Mouse (Mus musculus): ENCODE measurements around the gene Ifnlr1.

Ifnlr1 gene

DNA sequence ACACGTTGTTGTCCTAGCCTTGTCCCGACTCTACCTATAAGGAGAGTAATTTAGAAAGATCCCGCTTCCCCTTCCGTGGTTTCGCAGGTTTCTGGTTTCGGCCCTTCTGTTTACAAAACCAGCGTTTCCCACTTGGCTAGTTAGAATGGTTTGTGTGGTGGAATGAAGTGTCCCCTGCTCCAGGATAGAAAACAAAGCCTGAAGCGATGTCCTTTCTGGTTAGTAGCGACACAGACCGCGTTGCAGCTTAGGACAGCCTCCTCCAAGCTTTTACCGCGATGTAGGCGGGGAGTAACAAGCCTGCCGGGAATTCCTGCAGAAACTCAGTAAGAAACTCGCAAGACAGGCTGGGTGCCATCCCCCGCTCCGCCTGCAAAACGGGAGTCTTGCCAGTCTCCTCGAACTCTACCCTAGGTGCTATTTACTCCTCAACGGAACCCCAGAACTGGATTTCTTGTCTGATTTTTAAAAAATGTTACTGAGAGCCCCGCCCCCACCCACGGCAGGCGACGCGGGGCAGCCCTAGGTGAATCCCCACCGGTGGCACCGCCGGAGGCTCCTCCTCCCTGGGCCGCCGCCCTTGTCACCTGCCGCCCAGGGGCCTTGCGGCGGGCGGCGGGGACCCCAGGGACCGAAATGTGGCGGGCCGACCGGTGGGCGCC, at the start of gene Ifnlr1:
Gene Ifnlr1 (plus strand): TSS at position 382 of the 662 bp plus-strand sequence.
- DNase-seq (ENCODE audit: extremely low read depth, low read depth): no peak

DNA sequence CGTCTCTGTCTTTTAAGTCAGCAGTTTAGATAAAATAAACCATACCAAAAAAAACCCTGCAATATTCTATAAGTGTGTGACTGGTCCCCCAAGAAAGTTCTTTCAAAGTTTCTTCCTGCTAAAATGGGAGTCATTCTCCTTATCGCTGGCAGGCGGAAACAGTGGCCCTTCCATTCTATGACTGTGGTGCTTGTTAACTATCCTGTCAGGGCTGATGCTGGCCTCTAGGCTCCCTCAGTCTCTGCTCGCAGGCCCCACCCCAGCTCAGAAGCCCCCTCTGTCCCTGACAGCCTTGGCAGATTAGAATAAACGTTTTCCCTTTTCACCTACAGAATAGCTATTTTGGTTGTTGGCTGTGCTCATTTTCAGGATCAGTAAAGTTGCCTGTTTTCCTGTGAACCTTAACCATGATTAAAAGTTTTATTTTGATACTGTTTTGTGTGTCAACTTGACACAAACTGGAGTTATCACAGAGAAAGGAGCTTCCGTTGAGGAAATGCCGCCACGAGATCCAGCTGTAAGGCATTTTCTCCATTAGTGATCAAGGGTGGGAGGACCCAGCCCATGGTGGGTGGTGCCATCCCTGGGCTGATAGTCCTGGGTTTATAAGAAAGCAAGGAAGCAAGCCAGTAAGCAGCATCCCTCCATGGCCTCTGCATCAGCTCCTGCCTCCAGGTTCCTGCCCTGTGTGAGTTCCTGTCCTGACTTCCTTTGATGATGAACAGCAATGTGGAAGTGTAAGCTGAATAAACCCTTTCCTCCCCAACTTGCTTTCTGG, 44.6 kb upstream of the Ifnlr1 start:
- peak; percentile 84 for DNase-seq (ENCODE audit: extremely low read depth, low read depth)

GRCm38 (mm10) chr4:135645022-135645637, 41.0 kb upstream of the Ifnlr1 start:
- DNase-seq (ENCODE audit: extremely low read depth, low read depth): no peak

- DNase-seq (ENCODE audit: extremely low read depth, low read depth): no peak
Observed at GRCm38 (mm10) chr4:135652966-135653607, 33.0 kb upstream of the Ifnlr1 start.

DNA sequence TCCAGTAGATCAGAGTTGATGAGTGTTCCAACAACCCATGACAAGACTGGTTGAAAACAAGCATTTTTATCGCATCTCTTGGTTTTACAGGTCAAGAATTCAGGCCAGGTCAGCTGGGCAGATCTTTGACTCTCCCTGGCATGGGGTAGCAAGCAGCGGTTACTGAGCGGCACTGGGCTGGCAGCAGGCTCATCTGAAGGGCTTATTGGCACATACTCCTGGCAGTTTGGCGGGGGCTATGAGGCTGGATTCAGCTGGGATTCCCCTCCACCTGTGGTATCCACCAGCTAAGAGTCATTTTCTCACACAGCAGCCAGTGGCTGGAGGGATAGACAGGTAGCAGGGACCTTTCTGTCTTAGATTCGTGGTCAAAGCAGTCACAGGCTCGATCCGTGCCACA, 32.1 kb upstream of the Ifnlr1 start:
- no peak for DNase-seq (ENCODE audit: extremely low read depth, low read depth)

- no peak for DNase-seq (ENCODE audit: extremely low read depth, low read depth)
Observed at GRCm38 (mm10) chr4:135655499-135655898, 30.6 kb upstream of the Ifnlr1 start.

DNA sequence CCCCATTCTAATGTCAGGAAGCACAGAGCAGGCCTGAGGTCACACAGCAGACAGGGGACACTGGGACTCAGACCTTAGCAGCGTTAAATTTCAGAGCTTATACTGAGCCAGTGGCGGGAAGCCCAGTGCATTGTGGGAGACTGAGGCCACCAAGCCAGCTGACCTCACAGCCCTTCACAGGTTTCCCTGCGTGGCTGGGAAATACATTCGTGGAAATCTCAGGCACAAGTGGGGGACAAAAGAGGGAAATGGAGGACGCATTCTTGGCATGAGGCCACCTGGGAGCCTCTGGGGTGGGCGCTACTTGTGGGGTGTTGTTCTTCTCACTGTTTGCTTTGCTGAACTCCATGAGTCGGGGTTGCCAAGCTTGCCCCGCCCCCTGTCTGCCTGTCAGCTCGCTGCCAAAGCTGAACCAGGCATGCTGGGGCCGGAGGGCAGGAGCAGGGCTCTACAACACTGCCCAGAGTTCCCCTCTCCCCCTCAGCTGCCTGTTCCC, 29.9 kb upstream of the Ifnlr1 start:
- DNase-seq (ENCODE audit: extremely low read depth, low read depth): no peak

DNA sequence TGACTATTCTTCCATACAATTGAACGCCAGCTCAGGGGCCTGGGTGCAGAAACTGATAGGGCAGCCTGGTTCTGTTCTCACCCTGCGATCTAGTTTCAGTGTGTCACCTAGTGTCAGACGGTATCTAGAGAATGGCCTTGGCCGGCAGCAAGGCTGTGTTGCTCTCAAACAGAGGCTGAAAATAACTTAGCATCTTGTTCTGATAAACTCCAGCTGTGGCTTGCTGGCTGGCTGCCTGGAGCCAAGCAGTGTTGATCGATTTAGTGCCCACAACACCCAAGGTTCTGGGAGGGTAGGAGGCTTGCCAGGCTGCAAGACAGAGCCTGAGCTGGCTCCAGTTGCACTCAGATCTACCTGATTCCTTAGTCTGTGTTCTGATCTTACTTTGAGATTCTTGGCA, 27.6 kb upstream of the Ifnlr1 start:
- DNase-seq (ENCODE audit: extremely low read depth, low read depth): no peak

- no peak for DNase-seq (ENCODE audit: extremely low read depth, low read depth)
Observed at GRCm38 (mm10) chr4:135658899-135659298, 27.2 kb upstream of the Ifnlr1 start.

GRCm38 (mm10) chr4:135661082-135661809, 24.8 kb upstream of the Ifnlr1 start:
- DNase-seq (ENCODE audit: extremely low read depth, low read depth): peak; percentile 30

GRCm38 (mm10) chr4:135661994-135662393, 24.1 kb upstream of the Ifnlr1 start:
- DNase-seq (ENCODE audit: extremely low read depth, low read depth): no peak

GRCm38 (mm10) chr4:135664656-135665055, 21.4 kb upstream of the Ifnlr1 start:
- no peak for DNase-seq (ENCODE audit: extremely low read depth, low read depth)

GRCm38 (mm10) chr4:135666192-135666975, 19.7 kb upstream of the Ifnlr1 start:
- DNase-seq (ENCODE audit: extremely low read depth, low read depth): peak; percentile 49

DNA sequence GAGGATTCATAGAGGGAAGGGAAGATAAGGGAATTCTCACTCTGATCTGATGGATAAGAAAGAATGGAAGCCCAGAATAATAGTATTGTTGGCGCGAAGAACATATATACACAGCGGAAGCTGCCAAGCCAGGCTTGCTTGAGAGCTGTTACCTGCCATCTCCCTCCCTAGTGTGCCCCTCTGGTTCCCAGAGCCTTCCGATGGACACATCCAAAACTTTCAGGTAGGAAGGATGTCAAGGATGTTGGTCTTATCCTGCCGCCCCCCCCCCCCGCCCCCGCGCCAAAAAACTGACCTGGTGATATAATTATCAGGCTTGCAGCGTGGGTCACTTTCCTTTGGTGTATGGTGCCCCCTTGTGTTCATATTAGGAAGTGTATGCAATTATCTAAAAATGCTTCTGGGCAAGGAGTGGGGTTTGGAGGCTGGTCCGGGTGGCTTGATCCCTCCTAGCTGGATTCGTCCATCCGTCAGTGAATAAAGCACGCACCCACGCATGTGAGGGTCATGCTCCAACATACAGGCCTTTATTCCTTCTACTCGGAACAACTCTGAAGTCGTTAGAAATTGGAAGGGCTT, 18.7 kb upstream of the Ifnlr1 start:
- peak; percentile 35 for DNase-seq (ENCODE audit: extremely low read depth, low read depth)

DNA sequence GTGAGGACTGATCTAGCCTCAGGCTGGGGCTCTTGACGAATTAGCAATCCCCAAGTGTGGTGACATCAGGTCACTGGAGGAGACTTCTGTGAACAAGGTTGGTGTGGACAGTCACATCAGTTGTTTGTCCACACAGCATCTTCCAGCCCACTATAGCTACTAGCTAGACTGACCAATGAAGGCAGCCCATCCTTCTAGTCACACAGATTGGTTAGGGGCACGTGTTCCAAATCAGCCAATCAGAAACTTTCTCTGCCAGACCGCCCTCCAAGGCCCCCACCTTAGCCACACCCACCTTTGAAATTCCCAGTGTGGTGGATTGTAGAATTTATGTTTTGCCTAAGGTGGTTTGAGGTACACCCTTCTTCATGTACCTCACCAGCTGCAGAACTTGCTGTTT, 12.6 kb upstream of the Ifnlr1 start:
- no peak for DNase-seq (ENCODE audit: extremely low read depth, low read depth)

GRCm38 (mm10) chr4:135674993-135675392, 11.1 kb upstream of the Ifnlr1 start:
- DNase-seq (ENCODE audit: extremely low read depth, low read depth): no peak

DNA sequence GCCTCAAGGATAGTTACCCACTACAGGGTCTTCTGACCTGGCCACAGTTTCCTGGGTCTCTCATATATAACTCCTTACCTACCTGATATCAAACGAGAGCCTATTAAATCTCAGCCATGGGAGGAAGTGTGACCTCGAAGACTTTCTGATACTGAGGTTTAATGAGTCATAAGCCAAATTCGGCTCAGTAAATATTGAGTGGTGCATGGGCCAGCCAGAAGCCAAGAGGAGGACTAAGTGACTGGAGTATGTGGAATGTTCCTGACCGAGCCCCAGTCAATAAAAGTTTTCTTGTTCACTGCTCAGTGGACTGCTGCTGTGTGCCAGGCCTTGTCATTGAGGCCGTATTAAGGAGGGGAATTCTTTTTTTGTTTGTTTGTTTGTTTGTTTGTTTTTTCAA, 9.6 kb upstream of the Ifnlr1 start:
- DNase-seq (ENCODE audit: extremely low read depth, low read depth): no peak

GRCm38 (mm10) chr4:135679316-135679715, 6.8 kb upstream of the Ifnlr1 start:
- no peak for DNase-seq (ENCODE audit: extremely low read depth, low read depth)

DNA sequence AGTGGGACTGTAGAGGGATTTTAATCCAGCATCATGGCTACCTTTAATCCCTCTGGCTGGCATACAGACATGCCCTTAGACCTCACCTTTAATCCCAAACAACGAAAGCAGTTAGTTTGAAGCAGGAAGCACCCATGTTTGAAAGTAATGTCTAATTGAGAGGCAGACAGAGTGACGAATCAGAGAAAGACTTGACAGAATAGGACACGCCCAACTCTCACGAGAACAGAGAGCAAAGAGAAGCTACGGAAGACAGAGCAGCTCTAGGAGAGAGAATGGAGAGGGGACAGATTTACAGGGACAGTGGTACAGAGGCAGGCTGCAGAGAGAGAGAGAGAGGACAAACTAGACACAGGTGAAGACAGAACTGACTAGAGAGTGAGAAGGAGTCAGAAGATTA, 4.3 kb upstream of the Ifnlr1 start:
- no peak for DNase-seq (ENCODE audit: extremely low read depth, low read depth)

DNA sequence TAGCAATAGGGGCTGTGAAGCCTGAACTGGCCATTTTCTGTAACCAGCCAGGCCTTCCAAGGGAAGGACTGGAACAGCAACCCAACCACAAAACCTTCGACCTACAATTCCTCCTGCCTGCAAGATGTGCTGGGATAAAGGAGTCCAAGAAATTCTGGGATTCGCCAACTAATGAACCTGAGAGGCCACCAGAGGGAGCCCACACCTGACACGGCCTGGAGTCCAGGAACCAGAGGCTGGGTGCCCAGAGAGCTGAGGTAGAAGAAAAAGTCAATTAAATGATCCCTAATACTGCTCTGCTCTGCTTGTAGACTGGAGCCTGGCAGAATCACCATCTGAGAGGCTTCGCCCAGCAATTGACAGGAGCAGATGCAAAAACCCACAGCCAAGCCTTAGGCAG, 2.5 kb upstream of the Ifnlr1 start:
- no peak for DNase-seq (ENCODE audit: extremely low read depth, low read depth)
